Mouse (Mus musculus): ENCODE data around the gene Fbxo21.
A peak's percentile ranks its signal among the peaks of the same experiment; 100 is the strongest.

Gene Fbxo21

GRCm38 (mm10) chr5:118019905-118020304 is 43.4 kb downstream of the Fbxo21 start:
- no peak for DNase-seq (ENCODE audit: low read depth, low spot score)

DNA sequence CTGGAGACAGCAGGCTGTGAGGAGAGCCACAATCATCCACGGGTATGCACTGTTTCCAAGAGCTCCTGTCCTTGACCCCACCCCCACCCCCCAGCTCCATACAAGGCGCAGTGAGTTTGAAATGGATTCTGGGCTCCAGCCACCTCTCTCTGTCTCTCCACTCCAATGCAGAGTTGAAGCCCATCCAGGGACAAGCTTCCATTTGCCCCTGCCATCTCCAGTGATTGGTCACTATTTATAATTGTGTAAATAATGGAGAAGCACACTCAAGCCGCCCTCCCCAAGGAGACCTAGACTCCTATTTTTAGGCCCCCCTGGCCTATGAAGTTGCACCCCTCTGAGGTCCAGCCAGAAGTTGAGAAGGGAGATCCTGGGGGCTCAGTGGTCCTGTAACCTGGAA is 46.5 kb downstream of the Fbxo21 start:
- DNase-seq (ENCODE audit: low read depth, low spot score) = no peak

DNA sequence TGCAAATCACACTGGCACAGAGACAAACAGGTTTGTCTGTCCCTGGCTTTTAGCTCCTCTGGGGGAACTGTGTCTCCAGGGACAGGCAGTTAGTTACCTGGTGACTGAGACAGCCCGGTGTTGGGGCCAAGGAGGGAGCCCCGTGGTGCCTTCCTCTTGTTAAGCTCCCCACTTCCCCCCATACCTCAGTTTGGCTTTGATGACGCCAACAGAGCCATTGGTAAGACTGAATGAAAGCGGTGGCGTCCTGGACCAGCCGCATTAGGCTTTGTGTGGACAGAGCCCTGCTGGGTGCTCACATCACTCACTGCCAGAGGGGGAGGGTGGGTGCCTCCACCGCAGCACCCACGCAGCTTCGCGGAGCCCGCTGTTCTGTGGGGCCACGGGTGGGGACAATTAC is 49.4 kb downstream of the Fbxo21 start:
- no peak for DNase-seq (ENCODE audit: low read depth, low spot score)

- DNase-seq (ENCODE audit: low read depth, low spot score) = no peak
Measured at GRCm38 (mm10) chr5:118026343-118026742, 49.8 kb downstream of the Fbxo21 start.

DNA sequence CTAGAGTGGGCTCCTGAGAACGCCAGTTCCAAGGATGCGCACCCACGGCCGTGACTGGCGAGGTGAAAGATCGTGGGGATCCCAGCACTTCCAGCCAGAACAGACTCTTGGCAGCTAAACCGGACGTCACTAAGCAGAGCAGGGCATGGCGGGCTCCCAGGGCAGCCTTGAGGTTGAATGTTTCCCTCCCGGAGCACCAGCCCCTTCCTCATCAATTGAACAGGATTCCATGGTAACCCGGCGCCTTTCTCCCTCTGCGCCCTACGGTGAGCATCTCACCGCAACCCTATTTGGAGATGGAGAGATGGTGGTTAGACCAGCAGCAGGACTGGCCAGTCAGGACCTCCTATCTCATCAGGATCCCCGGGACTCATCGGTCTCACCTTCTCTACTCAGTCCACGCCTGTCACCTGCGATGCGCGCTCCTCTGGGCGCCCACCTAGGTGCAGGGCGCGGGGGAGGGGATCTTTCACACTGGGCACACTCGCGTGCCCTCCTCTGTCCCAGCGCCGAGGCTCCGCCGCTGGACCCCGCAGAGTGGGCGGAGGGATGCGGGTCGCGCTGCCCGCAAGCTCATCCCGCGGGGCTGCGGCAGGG is 50.7 kb downstream of the Fbxo21 start:
- no peak for DNase-seq (ENCODE audit: low read depth, low spot score)

GRCm38 (mm10) chr5:118027698-118028190 is 51.2 kb downstream of the Fbxo21 start, which contains the start of gene Tesc:
Gene Tesc (plus strand): TSS chr5:118027743.
- DNase-seq (ENCODE audit: low read depth, low spot score) = no peak

DNA sequence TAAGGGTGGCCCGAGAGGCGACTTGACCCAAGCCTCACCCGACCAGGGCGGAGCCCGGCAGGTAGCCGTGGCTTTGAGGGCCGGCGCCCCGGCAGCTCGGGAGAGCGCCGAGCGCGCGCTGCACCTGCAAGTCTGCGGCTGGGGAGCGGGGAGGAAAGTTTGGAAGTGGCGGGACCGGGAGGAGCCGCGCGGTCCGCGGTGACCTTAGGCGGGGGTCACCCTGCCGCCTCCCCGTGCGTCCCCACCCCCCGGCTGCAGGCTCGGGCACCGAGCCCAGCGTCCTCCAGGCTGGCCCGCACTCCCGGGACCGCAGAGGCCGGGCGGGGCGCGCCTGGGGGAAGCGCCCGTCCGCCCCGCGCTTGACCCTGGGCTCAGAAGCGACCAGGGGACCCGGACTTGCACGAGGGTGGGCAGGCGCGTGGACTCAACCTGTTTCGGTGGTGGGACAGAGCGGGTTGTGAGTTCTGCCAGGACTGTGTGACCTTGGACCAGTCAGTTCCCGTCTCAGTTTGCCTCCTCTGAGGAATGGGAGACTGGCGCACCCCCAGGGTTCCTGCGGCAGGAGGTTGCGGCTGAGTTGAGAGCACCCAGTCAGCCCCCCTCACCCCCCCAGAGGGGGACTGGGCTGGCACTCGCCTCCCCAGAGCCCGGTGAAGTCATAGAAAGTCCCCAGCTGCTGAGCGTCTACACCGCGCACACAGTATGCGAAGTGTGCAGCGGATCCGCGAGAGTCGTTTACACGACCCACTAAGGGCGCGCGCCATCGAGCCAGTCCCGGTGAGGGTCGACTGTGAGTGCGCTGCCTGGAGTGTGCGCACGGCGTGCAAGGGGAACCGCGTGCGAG is 51.9 kb downstream of the Fbxo21 start:
- DNase-seq (ENCODE audit: low read depth, low spot score) = no peak

GRCm38 (mm10) chr5:118029035-118029408 is 52.5 kb downstream of the Fbxo21 start:
- DNase-seq (ENCODE audit: low read depth, low spot score) = no peak

DNA sequence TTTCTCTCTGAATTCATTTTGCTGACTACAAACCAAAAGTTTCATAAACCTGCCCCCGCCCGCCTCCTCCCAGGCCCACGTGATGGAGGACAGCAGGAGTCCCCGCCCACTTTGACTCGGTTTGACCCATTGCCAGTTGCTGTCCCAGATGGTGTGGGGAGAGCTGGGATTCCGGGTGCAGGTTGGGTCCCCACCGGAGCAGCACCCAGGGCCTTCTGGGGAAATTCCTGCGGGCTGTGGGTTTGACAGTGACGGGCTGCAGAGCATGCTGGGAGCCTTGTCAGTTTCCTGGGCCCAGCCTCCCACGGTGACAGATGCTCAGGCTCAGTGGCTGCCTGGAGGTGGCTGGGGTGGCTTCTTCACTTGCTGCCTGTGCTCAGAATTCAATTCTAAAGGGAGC is 52.9 kb downstream of the Fbxo21 start:
- DNase-seq (ENCODE audit: low read depth, low spot score) = peak; percentile 61

GRCm38 (mm10) chr5:118030022-118030675 is 53.6 kb downstream of the Fbxo21 start:
- no peak for DNase-seq (ENCODE audit: low read depth, low spot score)

GRCm38 (mm10) chr5:118031059-118031458 is 54.5 kb downstream of the Fbxo21 start:
- DNase-seq (ENCODE audit: low read depth, low spot score) = no peak

GRCm38 (mm10) chr5:118031508-118031907 is 55.0 kb downstream of the Fbxo21 start:
- no peak for DNase-seq (ENCODE audit: low read depth, low spot score)

DNA sequence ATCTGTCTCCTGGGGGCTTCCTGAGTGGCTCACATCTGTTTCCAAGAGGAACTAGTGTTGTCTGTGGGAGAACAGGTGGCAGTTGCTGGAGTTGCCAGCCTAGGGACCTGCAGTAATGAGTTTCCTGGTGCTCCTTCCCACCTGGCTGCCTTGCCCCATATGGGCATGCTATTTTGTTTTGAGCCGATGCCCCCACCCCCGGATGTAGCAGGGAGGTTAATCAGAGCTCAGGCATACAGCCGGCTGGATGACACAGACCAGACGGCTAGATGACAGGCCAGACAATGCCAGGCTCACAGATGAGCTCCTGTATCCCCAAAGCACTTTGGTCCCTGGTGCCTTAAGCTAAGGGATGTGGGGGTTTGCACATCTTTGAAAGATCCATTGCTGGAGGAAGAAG is 56.8 kb downstream of the Fbxo21 start:
- DNase-seq (ENCODE audit: low read depth, low spot score) = no peak

DNA sequence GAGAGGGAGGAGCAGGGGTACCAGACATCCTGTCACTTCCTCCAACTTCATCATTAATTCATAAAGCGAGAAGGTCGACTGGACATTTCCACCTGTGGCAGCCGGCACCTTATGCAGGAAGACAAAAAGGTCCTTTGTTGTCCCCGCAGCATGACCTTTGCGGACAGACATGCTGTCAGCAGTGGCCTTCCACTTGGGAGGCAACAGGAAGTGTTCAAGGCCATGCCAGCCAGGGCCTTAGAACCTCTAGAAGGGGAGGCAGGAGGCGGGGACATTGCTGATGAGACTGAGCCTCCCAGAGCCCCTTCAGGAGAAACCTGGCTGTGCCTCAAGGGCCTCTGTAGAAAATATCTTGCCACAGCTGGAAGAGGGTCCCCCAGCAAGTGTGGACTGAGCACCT is 57.2 kb downstream of the Fbxo21 start:
- DNase-seq (ENCODE audit: low read depth, low spot score) = no peak

DNA sequence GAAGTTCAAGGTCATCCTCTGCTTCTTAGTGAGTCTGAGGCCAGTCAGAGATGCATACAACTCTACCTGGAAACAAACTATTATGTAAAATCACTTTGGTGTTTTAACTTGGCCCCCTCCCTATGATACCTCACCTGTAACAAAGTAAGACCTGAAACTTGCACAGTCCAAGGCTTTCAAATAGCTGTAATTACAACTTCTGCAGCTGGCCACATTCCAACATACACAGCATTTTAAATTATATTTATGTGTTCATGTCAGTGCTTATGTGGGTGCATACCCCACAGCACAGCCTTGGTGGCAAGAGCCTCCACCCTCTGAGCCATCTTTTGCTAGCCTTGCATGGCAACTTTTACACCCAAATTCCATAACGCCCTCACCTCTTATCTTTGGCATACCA is 58.1 kb downstream of the Fbxo21 start:
- DNase-seq (ENCODE audit: low read depth, low spot score) = no peak

DNA sequence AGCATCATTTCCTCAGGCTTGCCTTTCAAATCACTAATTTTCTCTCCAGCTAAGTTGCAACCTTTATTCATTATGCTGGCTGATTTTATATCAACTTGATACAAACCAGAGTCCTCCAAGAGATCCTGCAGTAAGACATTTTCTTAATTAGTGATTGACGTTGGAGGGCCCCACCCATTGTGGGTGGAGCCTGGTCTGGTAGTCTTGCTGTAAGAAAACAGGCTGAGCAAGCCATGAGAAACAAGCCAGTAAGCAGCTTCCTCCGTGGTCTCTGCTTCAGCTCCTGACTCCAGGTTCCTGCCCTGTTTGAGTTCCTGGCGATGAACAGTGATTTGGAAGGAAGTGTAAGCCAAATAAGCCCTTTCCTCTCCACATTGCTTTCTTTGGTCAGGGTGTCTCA is 59.3 kb downstream of the Fbxo21 start:
- DNase-seq (ENCODE audit: low read depth, low spot score) = no peak

DNA sequence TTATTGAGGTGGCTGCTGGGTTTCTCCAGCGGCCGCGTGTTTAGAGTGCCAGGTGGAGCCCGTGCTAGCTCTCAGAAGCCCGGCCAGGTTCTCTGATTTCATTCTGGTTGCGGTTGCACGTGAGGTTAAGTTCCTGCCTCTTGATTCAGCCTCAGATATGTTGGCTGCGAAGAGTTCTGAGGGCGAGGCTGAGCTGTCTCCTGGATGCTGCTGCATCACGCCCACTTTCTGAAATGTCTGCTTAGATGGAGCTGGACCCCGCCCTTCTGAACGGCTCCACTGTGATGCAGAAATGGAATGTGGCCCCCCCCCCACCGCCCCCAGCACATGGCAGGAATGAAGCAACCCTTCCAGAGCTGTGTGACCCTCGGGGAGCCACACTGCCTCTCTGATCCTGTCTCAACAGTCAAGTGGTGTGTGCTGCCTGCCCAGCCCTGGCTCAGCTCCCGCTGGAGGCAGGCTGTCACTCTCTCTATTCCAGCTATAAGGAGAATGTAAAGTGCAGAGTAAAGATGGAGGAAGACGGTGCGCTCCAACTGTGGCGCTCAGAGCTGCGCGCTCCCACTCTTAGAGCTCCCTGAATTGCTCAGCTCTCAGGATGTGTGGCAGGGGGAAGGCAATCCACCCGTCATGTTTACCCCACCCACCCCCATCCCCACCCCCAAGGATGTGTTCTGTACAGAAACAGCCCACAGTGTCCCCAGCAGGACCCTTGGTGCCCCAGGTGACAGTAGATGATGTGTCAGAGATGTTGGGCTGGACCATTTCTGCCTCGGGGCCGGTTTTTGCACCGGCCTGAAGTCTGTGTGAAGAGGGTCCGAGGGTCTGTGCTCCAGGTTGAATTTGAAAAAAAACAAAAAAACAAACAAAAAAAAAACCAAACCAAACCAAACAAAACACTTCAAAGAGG is 60.6 kb downstream of the Fbxo21 start:
- peak; percentile 7 for DNase-seq (ENCODE audit: low read depth, low spot score)

GRCm38 (mm10) chr5:118037798-118038484 is 61.4 kb downstream of the Fbxo21 start:
- peak; percentile 87 for DNase-seq (ENCODE audit: low read depth, low spot score)

DNA sequence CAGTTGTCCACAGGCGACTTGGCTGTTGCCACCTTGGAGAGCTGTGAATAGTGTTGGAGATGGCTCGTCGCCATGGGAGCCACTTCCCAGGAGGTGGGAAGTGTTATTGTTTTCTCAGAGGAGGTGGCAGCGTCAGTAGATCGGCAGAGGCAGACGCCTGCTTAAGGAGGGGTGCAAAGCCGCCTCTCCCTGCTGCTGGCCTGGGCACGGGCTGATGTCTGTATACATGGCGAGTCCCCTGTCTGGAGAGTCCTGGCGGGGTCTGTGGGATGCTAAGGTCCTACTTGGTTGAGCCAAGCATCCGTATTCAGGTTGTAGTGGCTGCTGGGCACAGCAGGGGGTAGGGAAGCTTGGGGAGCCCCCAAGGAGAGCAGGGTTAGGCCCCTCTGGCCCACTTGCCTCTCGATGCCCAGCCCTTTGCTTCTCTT is 62.7 kb downstream of the Fbxo21 start:
- DNase-seq (ENCODE audit: low read depth, low spot score) = no peak

GRCm38 (mm10) chr5:118042599-118042998 is 66.1 kb downstream of the Fbxo21 start:
- no peak for DNase-seq (ENCODE audit: low read depth, low spot score)

- DNase-seq (ENCODE audit: low read depth, low spot score) = no peak
Measured at GRCm38 (mm10) chr5:118043761-118044160, 67.2 kb downstream of the Fbxo21 start.

Data from A20 (cell line).